Mouse (Mus musculus) midbrain, embryonic 16.5 days (tissue): ENCODE data around the gene Slc17a6. TPM values are rescaled to one million over a fixed set of nuclear protein-coding genes. Genes with fewer than 3 reads are reported as not detected.

Experiments used
- ATAC-seq: fragments of 200-750 bp; cut with Nextera tagmentation; 2 replicates; pipeline ENCODE4 v1.8.0; 2017; ENCODE audit warnings: moderate TSS enrichment
- H3K27ac ChIP-seq: fragments of 300-500 bp; sonication (generic); 2 replicates; pipeline ENCODE4 v1.5.1; 2014; ENCODE audit warnings: mild to moderate bottlenecking, low read length, mixed read lengths
- H3K27me3 ChIP-seq: fragments of 300-500 bp; sonication (generic); 2 replicates; pipeline ENCODE4 v1.6.1; 2014; ENCODE audit warnings: low read depth, low read length, mixed read lengths; ENCODE audit not compliant: control insufficient read depth, insufficient read depth
- H3K36me3 ChIP-seq: fragments of 300-500 bp; sonication (generic); 2 replicates; pipeline ENCODE4 v1.6.1; 2014; ENCODE audit warnings: mild to moderate bottlenecking, low read length, moderate library complexity, mixed read lengths; ENCODE audit not compliant: control insufficient read depth, insufficient read depth
- H3K4me1 ChIP-seq: fragments of 300-500 bp; sonication (generic); 2 replicates; pipeline ENCODE4 v1.6.1; 2014; ENCODE audit warnings: mild to moderate bottlenecking, low read length, mixed read lengths; ENCODE audit not compliant: control insufficient read depth, insufficient read depth
- H3K4me2 ChIP-seq: fragments of 300-500 bp; sonication (generic); 2 replicates; pipeline ENCODE4 v1.6.1; 2014; ENCODE audit warnings: mild to moderate bottlenecking, low read length, mixed read lengths
- H3K4me3 ChIP-seq: fragments of 300-500 bp; sonication (generic); 2 replicates; pipeline ENCODE4 v1.5.1; 2014; ENCODE audit warnings: low read depth, mild to moderate bottlenecking, low read length, moderate library complexity, mixed read lengths
- H3K9ac ChIP-seq: fragments of 300-500 bp; sonication (generic); 2 replicates; pipeline ENCODE4 v1.6.1; 2014; ENCODE audit warnings: low read depth, low read length, mixed read lengths
- H3K9me3 ChIP-seq: fragments of 300-500 bp; sonication (generic); replicated peaks from 2 replicates; pipeline ENCODE4 v1.6.1; 2014; ENCODE audit warnings: mild to moderate bottlenecking, low read length, mixed read lengths; ENCODE audit not compliant: control insufficient read depth, poor library complexity, severe bottlenecking
- WGBS: fragments of 180-500 bp; shearing (Covaris S2); extraction: QIAGEN DNeasy Blood & Tissue Kit; methylation state at CpG from one replicate; pipeline ENCODE4 v1.1.7; 2014; 5-methylcytosine and 5-hydroxymethylcytosine counted together
- polyA plus RNA-seq: library from polyadenylated mRNA; unstranded; fragments of >200 nt; fragmentation: Nextera tagmentation; extraction: Ambion mirVana; gene quantifications from 2 replicates; pipeline ENCODE4 v1.2.1, GENCODE M21; 2015

Gene Slc17a6
- polyA plus RNA-seq = 130 and 142 TPM in 2 replicates

DNA sequence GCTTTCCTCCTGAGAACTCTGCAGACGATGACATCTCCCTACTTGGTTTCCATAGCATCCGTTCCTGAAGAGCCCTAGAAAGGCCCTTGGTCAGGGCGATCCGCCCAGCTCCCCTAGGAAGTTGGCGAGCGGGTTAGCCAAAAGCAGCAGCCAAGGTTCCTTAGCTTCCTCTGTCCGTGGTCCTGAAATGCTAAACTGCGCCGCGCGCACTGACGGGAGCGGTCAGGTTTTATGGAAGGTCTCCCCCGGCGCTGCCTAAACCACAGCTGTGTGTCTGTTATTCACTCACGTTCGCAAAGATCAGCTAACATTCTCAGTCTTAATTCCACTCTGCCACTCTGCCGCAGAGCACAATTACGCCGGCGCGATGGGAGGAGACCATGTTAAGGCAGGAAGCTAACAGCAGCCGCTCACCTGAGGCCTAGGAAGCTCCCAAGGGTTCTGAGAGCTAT is at the start of gene Slc17a6:
Slc17a6 (plus strand) TSS at position 313 of the 452 bp plus-strand sequence.
- peak within 1 kb of the TSS; percentile 99 for H3K27ac ChIP-seq
- ATAC-seq = peak; percentile 40
- H3K4me3 ChIP-seq = peak within 1 kb of the TSS; percentile 41
- no peaks in the 10 kb centered on the region for H3K9me3 ChIP-seq
- peaks cover 2% of the 10 kb centered on the region; the same call in 1 of the 2 replicates for H3K27me3 ChIP-seq
- H3K4me2 ChIP-seq = peak within 1 kb of the TSS; percentile 60
- peaks cover 2% of the 10 kb centered on the region; the same call in 1 of the 2 replicates for H3K4me1 ChIP-seq
- peak within 1 kb of the TSS; percentile 83 for H3K9ac ChIP-seq
- H3K36me3 ChIP-seq = 0 out of 2 replicates have a peak, but pooled peaks cover 3% of the 10 kb centered on the region
- under 1% methylated on average over 23 of the region's 23 CpGs for WGBS

DNA sequence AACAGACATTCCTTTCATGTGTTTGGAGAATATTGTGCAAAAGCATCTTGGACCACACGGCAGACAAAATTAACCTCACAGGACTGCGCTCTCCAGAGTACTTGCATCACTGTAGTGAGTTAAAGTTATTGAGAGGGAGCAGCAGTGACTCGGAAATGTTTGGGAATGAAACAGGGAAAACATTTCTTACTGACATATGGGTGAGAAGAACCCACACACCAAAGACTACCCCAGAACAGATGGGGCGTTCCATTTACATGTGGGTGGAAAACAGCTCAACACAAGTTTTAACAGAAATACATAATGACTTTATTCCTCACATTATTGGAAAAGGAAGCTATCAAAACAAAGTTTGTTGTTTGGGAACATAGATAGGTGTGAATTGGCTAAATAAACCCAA is 21.8 kb upstream of the Slc17a6 start:
- no peak overlapping the region for H3K27ac ChIP-seq
- WGBS = 87% methylated on average over 4 of the region's 4 CpGs
- H3K4me2 ChIP-seq = no peak overlapping the region
- no peak overlapping the region for H3K4me3 ChIP-seq
- H3K9me3 ChIP-seq = no peaks in the 10 kb centered on the region
- no peaks in the 10 kb centered on the region for H3K36me3 ChIP-seq
- no peaks in the 10 kb centered on the region for H3K4me1 ChIP-seq
- no peaks in the 10 kb centered on the region for H3K27me3 ChIP-seq
- no peak for ATAC-seq
- H3K9ac ChIP-seq = no peak overlapping the region

DNA sequence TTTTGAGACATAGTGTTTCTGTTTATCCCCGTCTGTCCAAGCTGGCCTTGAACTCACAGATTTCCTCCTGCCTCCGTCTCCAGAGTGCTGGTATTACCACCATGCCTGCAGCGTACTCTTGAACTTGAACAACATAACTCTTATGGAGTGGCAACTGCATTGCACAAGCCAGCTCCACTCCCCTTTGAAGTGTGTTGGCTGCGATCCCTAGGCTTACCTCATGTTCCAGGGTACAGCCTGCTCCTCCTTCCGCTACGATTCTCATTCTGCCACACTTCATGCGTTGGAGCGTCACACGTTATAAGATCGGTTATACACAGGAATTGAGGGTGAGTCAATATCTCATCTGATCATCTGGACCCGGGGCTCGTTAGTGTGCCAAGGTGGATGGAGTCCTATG is 18.1 kb upstream of the Slc17a6 start:
- H3K27me3 ChIP-seq = no peaks in the 10 kb centered on the region
- ATAC-seq = no peak
- 94% methylated on average over 12 of the region's 12 CpGs for WGBS
- no peaks in the 10 kb centered on the region for H3K36me3 ChIP-seq
- no peak overlapping the region for H3K4me3 ChIP-seq
- no peaks in the 10 kb centered on the region for H3K9me3 ChIP-seq
- H3K27ac ChIP-seq = no peak overlapping the region
- H3K4me1 ChIP-seq = no peaks in the 10 kb centered on the region
- H3K4me2 ChIP-seq = no peak overlapping the region
- no peak overlapping the region for H3K9ac ChIP-seq

DNA sequence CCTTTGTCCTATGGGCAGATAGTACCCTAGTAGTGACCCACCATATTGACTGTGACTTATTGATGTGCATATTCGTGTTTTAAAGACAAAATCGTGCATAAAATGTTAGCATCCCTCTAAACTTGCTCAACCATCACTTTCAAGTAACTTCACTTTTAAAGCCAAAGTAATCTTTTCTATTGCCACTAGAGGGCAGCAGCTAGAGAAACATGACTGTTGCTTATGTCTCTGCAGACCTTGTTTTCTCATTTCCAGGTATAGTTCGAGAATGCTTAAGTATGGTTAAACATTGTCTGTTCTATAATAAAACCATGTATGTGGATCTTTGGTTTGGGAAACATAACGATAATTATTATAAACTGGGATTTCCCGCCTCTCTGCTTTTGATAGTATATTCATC is 7.4 kb upstream of the Slc17a6 start:
- WGBS = 41% methylated on average over 5 of the region's 5 CpGs
- Histone ChIP-seq H3K27ac (no peak overlapping the region), H3K4me1 (peaks cover 2% of the 10 kb centered on the region; the same call in 1 of the 2 replicates), H3K9me3 (no peaks in the 10 kb centered on the region), H3K9ac (no peak overlapping the region), H3K4me2 (no peak overlapping the region), H3K36me3 (no peaks in the 10 kb centered on the region), H3K27me3 (no peaks in the 10 kb centered on the region), H3K4me3 (no peak overlapping the region)
- no peak for ATAC-seq

DNA sequence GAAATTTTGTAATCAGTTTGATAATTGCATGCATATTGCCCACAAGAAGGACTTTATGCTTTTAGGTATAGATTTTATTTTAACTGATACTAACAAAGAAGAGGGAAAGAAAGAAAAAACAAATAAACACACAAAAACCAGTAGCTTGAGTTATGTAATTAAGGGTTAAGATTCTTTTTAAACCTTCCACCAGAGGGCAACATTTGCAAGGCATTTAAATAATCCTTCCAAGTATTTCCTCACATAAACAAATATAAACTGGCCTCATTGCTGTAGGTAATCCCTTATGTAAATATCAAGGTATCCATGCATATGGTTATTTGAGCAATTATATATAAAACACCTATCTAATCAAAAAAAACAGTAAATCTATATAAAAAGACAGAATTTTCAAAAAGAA is 3.9 kb upstream of the Slc17a6 start:
- Histone ChIP-seq H3K27me3 (no peaks in the 10 kb centered on the region), H3K36me3 (no peaks in the 10 kb centered on the region), H3K9me3 (no peaks in the 10 kb centered on the region), H3K9ac (peak overlapping the region; percentile 48; the same call in 1 of the 2 replicates), H3K4me3 (no peak overlapping the region), H3K4me2 (peak overlapping the region; percentile 37), H3K27ac (peak overlapping the region; percentile 80), H3K4me1 (peaks cover 2% of the 10 kb centered on the region; the same call in 1 of the 2 replicates)
- no peak for ATAC-seq

DNA sequence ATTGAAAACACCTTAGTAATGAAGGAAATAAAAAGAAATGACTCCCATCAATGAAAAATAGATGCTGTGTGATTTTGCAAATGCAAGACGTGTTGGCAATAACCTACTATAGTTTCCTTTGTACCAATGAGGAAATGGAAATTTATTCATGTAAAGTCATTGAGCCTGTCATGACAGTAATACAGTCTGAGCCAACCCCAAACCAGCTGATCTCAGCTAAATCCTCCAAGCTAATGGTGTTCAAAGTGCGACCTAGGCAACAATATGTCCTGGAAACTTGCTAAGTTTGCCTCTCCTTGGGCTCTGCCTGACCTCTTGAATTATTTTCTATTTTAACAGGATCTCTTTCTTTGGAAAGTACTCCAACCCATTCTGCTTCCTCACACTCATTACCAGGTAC is 3.4 kb upstream of the Slc17a6 start:
- Histone ChIP-seq H3K4me2 (peak overlapping the region; percentile 20; the same call in 1 of the 2 replicates), H3K4me3 (no peak overlapping the region), H3K4me1 (peaks cover 2% of the 10 kb centered on the region; the same call in 1 of the 2 replicates), H3K27ac (peak overlapping the region; percentile 62; the same call in 1 of the 2 replicates), H3K9me3 (no peaks in the 10 kb centered on the region), H3K27me3 (no peaks in the 10 kb centered on the region), H3K36me3 (no peaks in the 10 kb centered on the region), H3K9ac (no peak overlapping the region)
- peak; percentile 15; the same call in 1 of the 2 replicates for ATAC-seq
- 16% methylated on average over 2 of the region's 2 CpGs for WGBS

DNA sequence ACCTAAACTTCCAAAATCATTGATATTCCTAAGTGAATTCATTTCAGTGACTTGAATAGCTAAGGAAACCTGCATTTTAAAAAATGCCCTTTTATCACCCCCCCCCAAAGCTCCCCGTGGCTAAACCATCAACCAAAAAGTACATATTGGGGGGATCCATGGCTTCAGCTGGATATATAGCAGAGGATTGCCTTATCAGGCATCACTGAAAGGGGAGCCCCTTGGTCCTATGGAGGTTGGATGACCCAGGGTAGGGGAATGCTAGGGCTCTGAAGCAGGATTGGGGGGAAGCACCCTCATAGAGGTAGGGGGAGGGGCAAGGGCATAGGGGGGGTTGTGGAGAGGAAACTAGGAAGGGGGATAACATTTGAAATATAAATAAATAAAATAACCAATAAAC is 1.8 kb upstream of the Slc17a6 start:
- Histone ChIP-seq H3K27me3 (peaks cover 2% of the 10 kb centered on the region; the same call in 1 of the 2 replicates), H3K4me2 (peak overlapping the region; percentile 47), H3K36me3 (no peaks in the 10 kb centered on the region), H3K4me3 (peak overlapping the region; percentile 18; the same call in 1 of the 2 replicates), H3K9ac (0 out of 2 replicates have a peak overlapping the region, but pooled peaks have one; percentile 31), H3K9me3 (no peaks in the 10 kb centered on the region), H3K27ac (peak overlapping the region; percentile 72), H3K4me1 (peaks cover 2% of the 10 kb centered on the region; the same call in 1 of the 2 replicates)
- WGBS = 50% methylated on average over 1 of the region's 1 CpGs
- no peak for ATAC-seq

DNA sequence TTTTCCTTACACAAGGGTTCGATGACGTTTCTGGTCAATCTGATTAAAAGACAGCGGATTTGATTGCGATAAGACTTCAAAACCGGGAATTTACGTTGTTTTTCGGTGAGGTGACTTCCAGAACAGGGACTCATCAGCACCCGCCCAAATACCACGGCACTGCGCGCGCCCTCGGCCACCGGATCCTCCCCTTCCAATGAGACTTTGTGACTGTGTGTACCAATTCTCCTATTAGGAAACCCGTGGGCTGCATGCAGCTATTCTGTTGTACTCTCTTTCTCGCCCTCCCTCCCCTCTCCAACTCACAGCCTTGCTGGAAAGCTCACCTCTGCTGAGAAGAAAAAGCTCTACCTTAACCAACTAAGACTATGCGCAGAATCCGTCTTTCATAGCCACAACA is 390 bp downstream of the Slc17a6 start:
- under 1% methylated on average over 18 of the region's 18 CpGs for WGBS
- peaks cover 2% of the 10 kb centered on the region; the same call in 1 of the 2 replicates for H3K27me3 ChIP-seq

DNA sequence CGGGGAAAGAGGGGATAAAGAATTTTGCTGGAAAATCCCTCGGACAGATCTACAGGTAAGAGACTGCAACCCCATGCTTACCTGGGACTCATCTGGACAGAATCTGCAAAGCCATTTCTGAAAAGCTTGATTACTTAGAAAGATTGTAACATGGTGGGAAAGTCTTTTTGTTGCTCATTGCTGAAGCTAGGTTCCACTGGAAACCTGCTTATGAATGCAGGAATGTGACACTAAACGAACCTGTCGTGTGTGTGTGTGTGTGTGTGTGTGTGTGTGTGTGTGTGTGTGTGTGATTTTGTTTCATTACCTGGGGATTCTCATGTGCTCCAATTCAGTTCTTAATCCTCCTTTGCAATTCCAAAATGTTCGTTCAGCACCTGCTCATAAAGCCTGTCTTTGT is 860 bp downstream of the Slc17a6 start:
- H3K9me3 ChIP-seq = no peaks in the 10 kb centered on the region
- peaks cover under 1% of the 10 kb centered on the region; the same call in 1 of the 2 replicates for H3K4me1 ChIP-seq
- H3K27ac ChIP-seq = peak overlapping the region; percentile 99
- H3K4me3 ChIP-seq = peak overlapping the region; percentile 41
- 0 out of 2 replicates have a peak, but pooled peaks cover 3% of the 10 kb centered on the region for H3K36me3 ChIP-seq
- H3K27me3 ChIP-seq = peaks cover 2% of the 10 kb centered on the region; the same call in 1 of the 2 replicates
- H3K4me2 ChIP-seq = peak overlapping the region; percentile 52; the same call in 1 of the 2 replicates
- no peak for ATAC-seq
- peak overlapping the region; percentile 83 for H3K9ac ChIP-seq
- 1% methylated on average over 5 of the region's 5 CpGs for WGBS

More for the DNA sequence above, 390 bp downstream of the Slc17a6 start:
- no peaks in the 10 kb centered on the region for H3K9me3 ChIP-seq
- H3K9ac ChIP-seq = peak overlapping the region; percentile 83
- peak overlapping the region; percentile 99 for H3K27ac ChIP-seq
- H3K36me3 ChIP-seq = 0 out of 2 replicates have a peak, but pooled peaks cover 3% of the 10 kb centered on the region
- peak overlapping the region; percentile 41 for H3K4me3 ChIP-seq
- ATAC-seq = peak; percentile 36
- peaks cover 2% of the 10 kb centered on the region; the same call in 1 of the 2 replicates for H3K4me1 ChIP-seq
- H3K4me2 ChIP-seq = peak overlapping the region; percentile 52
